Mouse (Mus musculus) thymus, postnatal 14 days (tissue): Measurements from ENCODE around the gene Smim10l1.

Experiments
- DNase-seq: peaks from one replicate; pipeline ENCODE4 v3.0.0; 2021

Smim10l1 gene

DNA sequence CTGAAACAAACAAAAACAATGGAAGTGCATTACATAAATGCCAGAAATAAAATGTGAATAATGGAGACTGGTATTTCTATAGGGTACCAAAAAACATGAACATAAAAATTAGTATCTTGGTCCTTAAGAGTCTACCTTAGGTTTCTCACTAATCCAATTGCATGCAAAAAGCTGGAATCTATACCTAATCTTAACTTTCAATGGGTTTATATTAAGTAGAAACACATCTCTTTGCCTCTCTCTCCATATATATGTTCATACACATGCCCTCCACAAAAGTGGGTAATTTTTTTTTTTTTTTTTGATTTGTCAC, at the start of gene Smim10l1:
Gene Smim10l1 (plus strand): TSS at position 301 of the 313 bp plus-strand sequence.
- DNase-seq: no peak

DNA sequence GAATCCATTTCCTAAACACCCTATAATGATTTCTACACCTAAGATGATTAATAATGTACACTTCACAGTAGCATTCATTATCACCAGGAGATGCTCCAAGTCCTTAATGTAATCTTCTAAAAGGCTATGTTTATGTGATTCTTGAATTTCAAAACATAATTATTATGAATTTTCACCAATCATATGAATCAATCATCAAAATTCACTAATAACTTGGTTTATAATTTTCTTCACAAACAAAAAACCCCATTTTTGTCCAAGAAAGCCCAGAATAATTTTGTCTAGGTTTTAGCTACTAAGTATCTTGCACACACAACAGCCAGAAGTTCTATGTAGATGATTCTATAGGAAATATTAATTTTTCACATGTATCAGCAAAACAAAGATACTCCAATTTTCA, 49.0 kb upstream of the Smim10l1 start, which contains the start of gene Tas2r140:
Gene Tas2r140 (minus strand): TSS at position 101 of the 400 bp plus-strand sequence.
- DNase-seq: no peak

DNA sequence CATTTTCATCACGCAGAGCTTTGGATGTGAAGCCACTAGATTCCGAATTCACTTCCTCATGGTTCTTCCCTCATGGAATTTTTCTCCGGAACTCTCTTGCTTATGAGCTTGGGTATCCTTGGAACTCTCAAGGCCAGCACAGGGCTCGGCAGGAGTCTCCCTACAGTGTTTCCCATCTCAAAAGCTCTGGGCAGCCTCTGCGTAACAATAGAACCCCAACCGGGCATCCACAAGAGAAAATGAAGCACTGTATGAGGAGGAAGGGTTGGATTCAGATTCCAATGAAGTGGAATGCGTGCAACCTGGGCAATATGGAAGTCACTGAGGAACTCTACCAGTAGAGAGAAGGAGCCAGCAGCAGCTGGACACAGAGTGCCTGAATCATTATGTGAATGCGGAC, 12.5 kb upstream of the Smim10l1 start:
- DNase-seq: no peak

DNA sequence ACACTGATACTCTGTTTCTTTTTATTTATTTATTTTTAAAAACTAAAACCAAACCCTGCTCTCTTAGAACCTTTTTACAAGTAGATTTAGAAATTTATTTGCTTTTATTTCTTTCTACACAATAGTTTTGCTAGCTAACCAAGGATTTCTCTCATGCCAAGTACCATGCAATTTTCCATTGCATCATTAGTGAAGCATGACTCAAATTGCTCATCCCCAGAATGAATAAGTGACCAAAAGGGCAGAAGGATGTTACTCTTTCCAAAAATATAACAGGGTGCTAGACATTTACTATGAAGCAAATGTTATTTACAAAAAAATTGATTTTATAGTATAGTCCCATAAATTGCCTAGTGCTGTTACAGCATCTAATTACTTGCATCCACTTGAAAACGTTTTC, 2.3 kb upstream of the Smim10l1 start:
- DNase-seq: no peak

DNA sequence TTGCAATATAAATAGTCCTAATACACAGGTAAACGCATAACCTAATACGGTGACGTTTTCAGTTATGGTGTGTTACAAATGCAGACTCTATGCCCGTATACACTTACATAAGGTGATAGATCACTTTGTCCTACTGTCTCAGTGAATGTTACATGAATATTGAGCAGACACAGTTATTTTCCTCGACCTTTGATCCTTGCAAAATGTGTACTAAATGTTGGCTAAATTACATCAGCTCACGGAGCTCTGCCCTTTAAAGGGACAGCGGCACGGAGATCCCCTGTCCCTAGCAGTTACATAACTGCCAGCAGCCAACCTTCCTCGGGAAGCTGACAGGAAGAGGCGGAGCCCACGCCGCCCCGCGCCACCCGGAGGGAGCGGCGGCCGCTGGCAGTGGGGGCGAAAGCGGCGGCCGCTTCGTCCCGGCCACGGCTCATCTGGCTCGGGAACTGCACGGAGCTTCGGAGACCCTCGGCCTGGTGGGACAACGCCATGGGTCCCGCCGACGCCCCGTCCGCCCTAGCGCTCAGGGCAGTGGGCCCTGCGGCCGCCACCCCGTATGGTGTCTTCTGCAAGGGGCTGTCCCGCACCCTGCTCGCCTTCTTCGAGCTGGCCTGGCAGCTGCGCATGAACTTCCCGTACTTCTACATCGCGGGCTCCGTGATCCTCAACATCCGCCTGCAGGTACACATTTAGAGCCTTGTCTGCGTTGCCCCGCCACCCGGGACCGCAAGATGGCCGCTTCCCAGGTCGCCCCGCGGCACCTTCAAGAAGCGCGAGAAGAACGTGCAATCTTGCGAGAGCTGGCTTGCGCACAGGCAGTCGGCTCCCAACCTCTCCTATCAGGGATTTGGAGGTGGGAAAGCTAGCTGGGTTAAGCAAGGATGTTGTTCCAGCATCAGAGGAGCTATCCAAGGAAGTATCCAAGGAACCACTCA, 482 bp downstream of the Smim10l1 start:
- peak; percentile 77 for DNase-seq
